Mouse (Mus musculus) monocyte, adult 5-6 weeks (primary cell): ENCODE measurements around the gene Ugt1a6a. TPM values are rescaled to one million over a fixed set of nuclear protein-coding genes. Genes with fewer than 3 reads are reported as not detected.

Experiments
- ATAC-seq: fragments of 153-309, 156-312 bp; replicated peaks from 2 replicates; pipeline ENCODE4 v1.8.0; 2017; ENCODE audit warnings: mild to moderate bottlenecking; ENCODE audit not compliant: low TSS enrichment, insufficient number of reproducible peaks, severe bottlenecking, poor library complexity, low FRiP score
- total RNA-seq: library from RNA; stranded (forward); fragments of 200-1000, 200-491, 200-594 nt; gene quantifications from 3 replicates; pipeline ENCODE4 v1.2.3, GENCODE M21; 2017

Ugt1a6a gene
- total RNA-seq, 1 experiment from 2014 or later: 4.1 TPM

GRCm38 (mm10) chr1:88257681-88258080 lies 123.1 kb downstream of the Ugt1a6a start:
- ATAC-seq: no peak

- no peak for ATAC-seq
Observed at GRCm38 (mm10) chr1:88258361-88258760, 123.8 kb downstream of the Ugt1a6a start.

GRCm38 (mm10) chr1:88258881-88259642 lies 124.5 kb downstream of the Ugt1a6a start:
- ATAC-seq: no peak

- no peak for ATAC-seq
Observed at GRCm38 (mm10) chr1:88259643-88260024, 125.0 kb downstream of the Ugt1a6a start.

GRCm38 (mm10) chr1:88260114-88260513 lies 125.5 kb downstream of the Ugt1a6a start:
- 0 out of 2 replicates have a peak, but pooled peaks have one; percentile 2 for ATAC-seq

- no peak for ATAC-seq
Observed at GRCm38 (mm10) chr1:88260604-88261377, 126.2 kb downstream of the Ugt1a6a start.

- no peak for ATAC-seq
Observed at GRCm38 (mm10) chr1:88261706-88262105, 127.1 kb downstream of the Ugt1a6a start.

GRCm38 (mm10) chr1:88262255-88262654 lies 127.6 kb downstream of the Ugt1a6a start:
- no peak for ATAC-seq

- no peak for ATAC-seq
Observed at GRCm38 (mm10) chr1:88262961-88263360, 128.4 kb downstream of the Ugt1a6a start.

GRCm38 (mm10) chr1:88263778-88264177 lies 129.2 kb downstream of the Ugt1a6a start:
- ATAC-seq: no peak

GRCm38 (mm10) chr1:88264237-88264868 lies 129.7 kb downstream of the Ugt1a6a start:
- ATAC-seq: no peak

GRCm38 (mm10) chr1:88264869-88265240 lies 130.2 kb downstream of the Ugt1a6a start:
- ATAC-seq: no peak

- no peak for ATAC-seq
Observed at GRCm38 (mm10) chr1:88266123-88266522, 131.5 kb downstream of the Ugt1a6a start.

- ATAC-seq: no peak
Observed at GRCm38 (mm10) chr1:88267489-88267888, 132.9 kb downstream of the Ugt1a6a start.

GRCm38 (mm10) chr1:88268070-88268469 lies 133.5 kb downstream of the Ugt1a6a start:
- ATAC-seq: no peak

Other genes with a start within 250 kb of the Ugt1a6a start
- gene Usp40, start 126.3 kb upstream of the Ugt1a6a start, total RNA-seq: 14.8 to 34.3 TPM (median 18.1 TPM) in 3 replicates
- 1.2 TPM in 1 of 3 replicates, not detected in the others for gene Ugt1a10, start 79.4 kb upstream of the Ugt1a6a start, total RNA-seq
- not detected in 3 replicates for gene Ugt1a9, start 64.0 kb upstream of the Ugt1a6a start, total RNA-seq
- not detected in 3 replicates for gene Ugt1a8, start 47.0 kb upstream of the Ugt1a6a start, total RNA-seq
- 76.0 to 85.9 TPM (median 84.7 TPM) in 3 replicates for gene Ugt1a7c, start 39.7 kb upstream of the Ugt1a6a start, total RNA-seq
- gene Ugt1a6b, start 31.6 kb upstream of the Ugt1a6a start, total RNA-seq: 1.6 to 5.2 TPM (median 4.0 TPM) in 3 replicates
- 1.5 to 2.3 TPM in 2 of 3 replicates, not detected in the other for gene Ugt1a5, start 31.2 kb downstream of the Ugt1a6a start, total RNA-seq
- gene Ugt1a2, start 65.8 kb downstream of the Ugt1a6a start, total RNA-seq: 1.4 to 1.8 TPM in 2 of 3 replicates, not detected in the other
- not detected in 3 replicates for gene Dnajb3, start 71.0 kb downstream of the Ugt1a6a start, total RNA-seq
- 0.57 to 0.68 TPM (median 0.64 TPM) in 3 replicates for gene Ugt1a1, start 77.2 kb downstream of the Ugt1a6a start, total RNA-seq
- gene Mroh2a, start 92.2 kb downstream of the Ugt1a6a start, total RNA-seq: 0.38 to 2.2 TPM (median 1.2 TPM) in 3 replicates
- gene Hjurp, start 142.8 kb downstream of the Ugt1a6a start, total RNA-seq: 79.2 to 121 TPM (median 80.4 TPM) in 3 replicates
- gene Trpm8, start 142.9 kb downstream of the Ugt1a6a start, total RNA-seq: not detected in 3 replicates